Mouse (Mus musculus): ENCODE measurements around the gene P2rx7. TPM values are rescaled to one million over a fixed set of nuclear protein-coding genes. Genes with fewer than 3 reads are reported as not detected.

P2rx7 gene
- polyA plus RNA-seq, 1 experiment from 2014 or later: 0.30 TPM

DNA sequence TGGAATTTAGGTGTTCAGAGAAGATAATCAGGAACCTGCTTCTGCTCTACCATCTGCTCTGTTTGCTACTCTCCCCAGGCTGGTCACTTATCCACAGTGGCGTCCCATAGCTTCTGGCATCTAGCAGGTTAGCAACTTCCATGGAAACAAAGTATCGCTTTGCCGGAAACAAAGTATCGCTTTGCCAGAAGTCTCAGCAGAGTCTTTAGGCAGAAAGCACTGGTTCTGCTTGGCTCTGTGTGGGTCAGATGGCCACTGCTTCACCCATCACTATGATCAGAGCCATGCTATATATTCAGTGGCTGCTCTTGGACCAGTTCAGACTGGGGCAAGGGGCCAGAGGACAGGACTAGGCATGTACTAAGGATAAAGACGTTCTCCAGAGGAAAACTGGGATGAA is 28.6 kb downstream of the P2rx7 start:
- H3K36me3 ChIP-seq (replicated peaks): no peaks in the 10 kb centered on the region
- no peaks in the 10 kb centered on the region for H3K4me1 ChIP-seq
- no peak overlapping the region for H3K27ac ChIP-seq (replicated peaks)
- no peak for DNase-seq (ENCODE audit: low spot score)
- 86% methylated on average over 5 of the region's 5 CpGs for WGBS
- no peaks in the 10 kb centered on the region for H3K9me3 ChIP-seq
- H3K4me3 ChIP-seq: no peak overlapping the region
- H3K27me3 ChIP-seq (replicated peaks; ENCODE audit: low read depth, poor library complexity, severe bottlenecking): no peaks in the 10 kb centered on the region

DNA sequence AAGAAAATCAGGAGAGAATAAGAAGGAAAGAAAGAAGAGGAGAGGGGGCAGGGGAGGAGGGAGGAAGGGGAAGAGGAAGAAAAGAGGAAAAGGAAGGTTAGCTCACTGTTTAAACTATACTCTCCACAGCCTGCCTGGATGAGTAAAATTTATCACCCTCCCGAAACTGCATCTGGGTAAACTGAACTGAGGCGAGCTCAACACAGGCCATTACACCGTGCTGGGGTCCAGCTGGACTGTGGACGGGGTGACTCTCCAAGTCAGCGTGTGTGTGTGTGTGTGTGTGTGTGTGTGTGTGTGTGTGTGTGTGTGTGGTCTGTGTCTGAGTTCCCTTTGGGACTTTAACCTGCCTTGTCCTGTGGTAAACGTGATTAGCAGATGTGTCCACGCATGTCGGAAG is 32.3 kb downstream of the P2rx7 start:
- Histone ChIP-seq H3K4me1 (no peaks in the 10 kb centered on the region), H3K4me3 (no peak overlapping the region), H3K9me3 (no peaks in the 10 kb centered on the region), H3K27ac (replicated peaks) (no peak overlapping the region), H3K27me3 (replicated peaks; ENCODE audit: low read depth, poor library complexity, severe bottlenecking) (no peaks in the 10 kb centered on the region), H3K36me3 (replicated peaks) (no peaks in the 10 kb centered on the region)
- DNase-seq (ENCODE audit: low spot score): no peak
- 84% methylated on average over 8 of the region's 8 CpGs for WGBS

DNA sequence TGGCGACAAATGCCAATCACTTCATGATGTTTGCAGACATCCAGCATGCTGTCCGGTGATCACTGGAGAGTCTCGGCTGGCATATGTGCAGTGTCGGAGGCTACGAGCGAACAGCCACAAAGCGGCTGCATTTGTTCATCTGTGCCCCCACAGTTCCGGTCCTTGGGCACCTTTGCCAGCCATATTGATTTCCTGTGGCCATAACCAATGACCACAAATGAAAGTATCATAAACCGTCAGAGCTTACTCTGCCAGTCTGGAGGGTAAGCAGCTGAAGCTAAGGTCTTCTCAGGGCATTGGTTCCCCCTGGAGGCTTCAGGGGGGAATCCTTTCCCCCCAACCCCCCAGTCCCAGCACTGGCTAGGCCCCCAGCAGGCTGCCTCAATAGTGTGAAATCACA is 34.3 kb downstream of the P2rx7 start:
- Histone ChIP-seq H3K4me1 (no peaks in the 10 kb centered on the region), H3K36me3 (replicated peaks) (no peaks in the 10 kb centered on the region), H3K4me3 (no peak overlapping the region), H3K9me3 (no peaks in the 10 kb centered on the region), H3K27ac (replicated peaks) (no peak overlapping the region), H3K27me3 (replicated peaks; ENCODE audit: low read depth, poor library complexity, severe bottlenecking) (no peaks in the 10 kb centered on the region)
- no peak for DNase-seq (ENCODE audit: low spot score)
- WGBS: 91% methylated on average over 9 of the region's 9 CpGs

DNA sequence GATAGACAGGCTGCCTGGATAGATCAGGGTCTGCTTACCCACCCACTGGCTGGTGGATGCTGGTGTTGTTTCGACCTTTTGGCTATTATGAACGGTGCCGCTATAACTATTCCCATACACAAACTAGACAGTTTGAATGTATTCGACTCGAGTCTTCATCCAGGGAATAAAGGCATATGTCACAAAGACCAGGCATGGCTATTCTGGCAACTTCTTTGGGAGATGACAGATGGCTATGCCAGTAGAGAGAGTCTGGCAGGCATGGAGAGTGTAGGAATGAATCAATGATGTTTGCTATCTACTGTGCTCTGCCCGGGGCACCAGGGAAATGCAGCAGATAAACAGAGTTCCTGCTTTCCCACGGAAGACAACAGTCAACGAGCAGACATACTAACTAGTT is 36.2 kb downstream of the P2rx7 start:
- no peaks in the 10 kb centered on the region for H3K36me3 ChIP-seq (replicated peaks)
- no peaks in the 10 kb centered on the region for H3K4me1 ChIP-seq
- no peaks in the 10 kb centered on the region for H3K9me3 ChIP-seq
- 90% methylated on average over 8 of the region's 8 CpGs for WGBS
- H3K27me3 ChIP-seq (replicated peaks; ENCODE audit: low read depth, poor library complexity, severe bottlenecking): no peaks in the 10 kb centered on the region
- no peak overlapping the region for H3K27ac ChIP-seq (replicated peaks)
- no peak overlapping the region for H3K4me3 ChIP-seq
- DNase-seq (ENCODE audit: low spot score): no peak

DNA sequence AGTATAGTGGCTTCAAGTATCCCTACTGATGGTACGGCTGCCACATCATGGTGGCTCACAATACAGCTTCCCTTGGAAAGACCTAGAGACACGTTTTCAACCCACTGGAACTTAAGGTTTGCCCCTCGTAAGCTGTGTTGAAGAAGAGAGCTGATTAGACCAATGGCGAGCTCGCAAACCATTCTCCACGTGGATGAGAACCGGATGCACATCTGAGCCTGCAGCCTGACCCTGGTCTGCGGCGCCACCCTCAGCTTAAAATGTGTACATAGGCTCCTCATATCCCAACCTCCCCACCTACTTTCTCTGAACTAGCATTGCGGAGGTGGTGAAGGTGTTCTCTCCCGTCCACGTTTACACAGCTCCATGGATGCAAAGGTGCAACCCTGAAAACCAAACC is 37.6 kb downstream of the P2rx7 start:
- H3K4me3 ChIP-seq: no peak overlapping the region
- no peaks in the 10 kb centered on the region for H3K27me3 ChIP-seq (replicated peaks; ENCODE audit: low read depth, poor library complexity, severe bottlenecking)
- 84% methylated on average over 12 of the region's 12 CpGs for WGBS
- DNase-seq (ENCODE audit: low spot score): no peak
- no peaks in the 10 kb centered on the region for H3K9me3 ChIP-seq
- H3K4me1 ChIP-seq: no peaks in the 10 kb centered on the region
- no peak overlapping the region for H3K27ac ChIP-seq (replicated peaks)
- no peaks in the 10 kb centered on the region for H3K36me3 ChIP-seq (replicated peaks)

DNA sequence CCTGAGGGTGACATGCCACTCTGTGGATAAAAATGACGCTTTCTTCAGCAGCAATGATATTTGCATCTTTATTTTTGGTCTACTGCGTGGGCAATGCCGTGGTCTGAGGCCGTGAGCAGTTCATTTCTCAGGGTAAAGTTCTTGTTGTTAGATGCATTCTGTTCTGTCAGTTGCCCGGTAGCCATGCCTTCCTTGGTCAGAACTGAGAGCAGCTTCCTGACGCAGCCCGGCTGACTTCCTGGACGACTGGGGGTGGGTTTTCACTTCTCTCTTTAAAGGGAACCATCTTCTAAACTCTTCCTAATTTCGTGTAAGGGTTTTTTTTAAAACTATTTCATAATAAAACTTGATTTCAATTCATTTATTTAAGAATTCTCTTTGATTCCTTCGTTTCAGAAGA is 40.2 kb downstream of the P2rx7 start:
- Histone ChIP-seq H3K36me3 (replicated peaks) (no peaks in the 10 kb centered on the region), H3K4me1 (no peaks in the 10 kb centered on the region), H3K27me3 (replicated peaks; ENCODE audit: low read depth, poor library complexity, severe bottlenecking) (no peaks in the 10 kb centered on the region), H3K9me3 (no peaks in the 10 kb centered on the region), H3K4me3 (no peak overlapping the region), H3K27ac (replicated peaks) (no peak overlapping the region)
- no peak for DNase-seq (ENCODE audit: low spot score)
- WGBS: 83% methylated on average over 10 of the region's 10 CpGs

DNA sequence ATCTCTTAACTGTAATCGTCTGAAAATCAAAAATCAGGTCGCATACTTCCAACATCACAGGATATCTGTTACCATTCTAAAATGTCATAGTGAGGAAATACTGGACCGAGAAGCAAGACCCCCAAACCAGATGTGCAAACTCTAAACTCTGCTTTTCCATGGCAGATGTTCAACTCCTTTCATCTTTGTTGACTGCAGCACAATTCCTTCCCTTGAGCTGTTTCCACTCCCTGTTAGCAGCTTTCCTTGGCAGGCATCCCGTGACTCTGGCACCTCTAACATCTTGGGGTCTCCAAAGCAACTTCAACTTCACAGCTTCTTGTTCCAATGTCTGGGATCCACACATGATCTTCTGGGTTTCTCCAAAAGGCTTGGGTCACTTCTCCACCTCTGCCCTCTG is 43.7 kb downstream of the P2rx7 start:
- Histone ChIP-seq H3K27me3 (replicated peaks; ENCODE audit: low read depth, poor library complexity, severe bottlenecking) (no peaks in the 10 kb centered on the region), H3K36me3 (replicated peaks) (no peaks in the 10 kb centered on the region), H3K27ac (replicated peaks) (no peak overlapping the region), H3K4me3 (no peak overlapping the region), H3K9me3 (no peaks in the 10 kb centered on the region), H3K4me1 (peaks cover under 1% of the 10 kb centered on the region; the same call in 1 of the 2 replicates)
- WGBS: 91% methylated on average over 4 of the region's 4 CpGs
- DNase-seq (ENCODE audit: low spot score): no peak

DNA sequence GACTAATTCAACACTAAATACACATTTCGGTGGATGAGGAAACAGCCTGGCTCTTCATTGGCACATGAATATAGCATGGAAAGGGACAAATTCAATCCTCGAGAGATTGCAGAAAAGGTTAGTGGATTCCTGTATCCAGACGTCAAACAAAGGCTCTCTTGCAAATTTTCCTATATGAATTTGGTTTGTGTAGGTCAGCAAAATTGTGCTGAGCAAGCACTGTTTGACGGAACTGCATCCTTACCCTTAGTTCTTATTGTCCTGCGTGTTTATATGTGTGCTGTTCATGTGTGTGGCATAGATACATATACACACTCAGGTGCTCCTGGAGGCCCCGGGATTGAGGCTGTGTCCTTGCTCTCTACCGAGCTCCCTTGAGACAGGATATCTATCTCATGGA is 45.4 kb downstream of the P2rx7 start:
- no peak overlapping the region for H3K4me3 ChIP-seq
- peaks cover 11% of the 10 kb centered on the region; the same call in 1 of the 2 replicates for H3K4me1 ChIP-seq
- H3K9me3 ChIP-seq: no peaks in the 10 kb centered on the region
- no peaks in the 10 kb centered on the region for H3K27me3 ChIP-seq (replicated peaks; ENCODE audit: low read depth, poor library complexity, severe bottlenecking)
- no peak overlapping the region for H3K27ac ChIP-seq (replicated peaks)
- DNase-seq (ENCODE audit: low spot score): no peak
- 90% methylated on average over 7 of the region's 7 CpGs for WGBS
- H3K36me3 ChIP-seq (replicated peaks): no peaks in the 10 kb centered on the region

DNA sequence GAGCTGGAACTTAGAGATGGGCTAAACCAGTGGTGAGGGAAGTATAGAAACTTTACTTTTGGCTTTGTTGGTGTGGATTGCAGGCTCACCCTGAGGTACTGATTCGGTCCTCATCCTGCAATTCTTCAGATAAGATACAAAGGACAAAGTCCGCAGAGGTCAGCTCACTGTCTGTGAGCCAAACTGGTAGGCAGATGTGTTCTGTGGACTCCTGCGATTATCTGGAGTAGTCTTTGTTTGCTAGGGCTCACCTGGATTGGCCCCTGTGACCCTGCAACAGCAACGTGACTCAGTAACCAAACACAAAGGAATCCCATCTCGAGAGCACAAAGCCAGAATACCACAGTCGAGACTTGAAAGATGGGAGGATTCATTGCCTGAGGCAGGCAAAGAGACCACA is 46.8 kb downstream of the P2rx7 start:
- Histone ChIP-seq H3K4me1 (peaks cover 11% of the 10 kb centered on the region; the same call in 1 of the 2 replicates), H3K27ac (replicated peaks) (no peak overlapping the region), H3K36me3 (replicated peaks) (no peaks in the 10 kb centered on the region), H3K9me3 (no peaks in the 10 kb centered on the region), H3K4me3 (no peak overlapping the region), H3K27me3 (replicated peaks; ENCODE audit: low read depth, poor library complexity, severe bottlenecking) (no peaks in the 10 kb centered on the region)
- DNase-seq (ENCODE audit: low spot score): no peak
- 41% methylated on average over 6 of the region's 6 CpGs for WGBS

DNA sequence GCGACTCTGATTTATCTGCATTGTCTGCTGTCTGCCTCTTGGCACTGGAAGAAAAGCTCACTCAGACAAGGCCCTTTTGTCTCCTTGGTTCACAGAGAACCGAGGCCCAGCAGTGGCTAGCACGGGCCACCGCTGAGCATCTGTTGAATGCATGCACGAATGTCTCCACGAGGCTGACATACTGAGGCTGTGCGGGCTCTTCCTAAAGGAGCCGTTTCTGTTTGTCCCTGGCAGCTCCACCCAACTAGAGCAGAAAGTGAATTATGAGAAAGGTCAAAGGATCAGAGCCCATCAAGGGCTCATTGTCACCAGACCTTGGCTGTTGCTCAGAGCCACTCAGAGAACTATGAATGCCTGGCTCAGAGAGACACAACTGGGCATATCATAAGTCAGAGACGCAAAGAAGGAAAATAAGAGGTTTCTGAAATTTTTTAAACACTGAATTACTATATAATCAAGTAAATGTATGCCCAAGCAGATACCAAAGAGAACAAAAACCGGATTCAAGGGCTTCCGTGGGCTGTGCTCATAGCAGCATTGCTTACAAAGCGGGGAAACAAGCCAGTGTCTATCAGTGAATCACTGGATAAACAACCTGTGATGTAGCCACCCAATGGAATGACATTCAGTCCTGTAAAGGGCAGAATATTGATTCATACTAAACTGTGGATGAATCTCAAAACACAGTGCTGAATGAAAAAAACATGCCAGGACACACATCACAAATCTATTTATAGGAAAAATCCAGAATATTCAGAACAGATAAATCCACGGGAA is 49.9 kb downstream of the P2rx7 start:
- Histone ChIP-seq H3K4me1 (peaks cover 11% of the 10 kb centered on the region; the same call in 1 of the 2 replicates), H3K27me3 (replicated peaks; ENCODE audit: low read depth, poor library complexity, severe bottlenecking) (no peaks in the 10 kb centered on the region), H3K4me3 (no peak overlapping the region), H3K36me3 (replicated peaks) (no peaks in the 10 kb centered on the region), H3K9me3 (no peaks in the 10 kb centered on the region), H3K27ac (replicated peaks) (peak overlapping the region; percentile 73)
- peak; percentile 51 for DNase-seq (ENCODE audit: low spot score)
- WGBS: 34% methylated on average over 13 of the region's 13 CpGs

DNA sequence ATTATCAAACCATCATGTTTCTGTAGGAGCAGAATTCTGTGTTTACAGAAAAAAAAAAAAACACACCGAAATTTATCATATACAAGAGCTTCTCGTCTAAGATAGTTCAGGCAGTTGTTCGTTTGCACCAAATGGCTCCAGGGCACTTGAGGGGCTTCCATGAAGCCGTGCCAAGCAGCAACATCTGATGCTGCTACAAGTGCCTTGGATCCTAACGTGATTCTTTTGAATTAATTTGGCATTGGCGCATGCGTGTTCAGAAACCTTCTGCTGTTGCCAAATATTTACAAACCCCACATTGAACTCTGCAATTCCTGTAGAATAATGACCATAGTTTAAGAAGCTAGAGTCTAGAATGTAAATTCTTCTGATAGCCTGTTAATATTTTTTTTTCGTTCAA is 51.8 kb downstream of the P2rx7 start:
- Histone ChIP-seq H3K27ac (replicated peaks) (no peak overlapping the region), H3K9me3 (no peaks in the 10 kb centered on the region), H3K36me3 (replicated peaks) (no peaks in the 10 kb centered on the region), H3K27me3 (replicated peaks; ENCODE audit: low read depth, poor library complexity, severe bottlenecking) (no peaks in the 10 kb centered on the region), H3K4me3 (no peak overlapping the region), H3K4me1 (peaks cover 11% of the 10 kb centered on the region; the same call in 1 of the 2 replicates)
- 81% methylated on average over 8 of the region's 8 CpGs for WGBS
- DNase-seq (ENCODE audit: low spot score): no peak

DNA sequence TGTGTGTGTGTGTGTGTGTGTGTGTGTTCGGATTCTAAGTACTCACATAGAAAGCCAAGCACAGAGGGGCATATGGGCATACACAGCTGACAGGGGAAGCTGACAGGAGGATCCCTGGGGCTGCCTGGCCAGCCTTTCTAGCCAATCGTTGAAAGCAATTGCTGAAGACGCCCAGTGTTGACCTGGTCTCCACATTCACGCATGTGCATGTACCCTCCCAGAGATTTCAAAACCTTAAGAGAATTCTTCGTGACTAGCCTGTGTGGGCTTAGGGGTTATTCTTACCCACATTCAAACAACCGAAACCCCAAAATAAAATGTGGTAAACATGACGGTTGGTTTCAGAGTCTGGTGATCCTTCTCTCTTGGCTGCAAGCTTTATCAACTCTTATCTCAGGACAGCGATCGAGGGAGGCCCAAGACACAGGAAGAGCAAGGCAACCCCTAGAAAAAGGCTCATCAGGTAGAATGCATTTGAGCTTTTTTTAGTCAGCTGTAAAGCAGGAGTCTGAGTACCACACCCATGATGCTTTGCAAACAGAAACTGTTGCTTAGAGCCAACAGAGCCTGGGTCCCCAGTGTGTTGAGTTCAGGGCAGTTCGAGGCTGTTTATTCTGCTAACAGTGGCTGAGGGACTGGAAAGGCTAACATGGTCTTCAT is 54.5 kb downstream of the P2rx7 start:
- no peaks in the 10 kb centered on the region for H3K27me3 ChIP-seq (replicated peaks; ENCODE audit: low read depth, poor library complexity, severe bottlenecking)
- 87% methylated on average over 10 of the region's 10 CpGs for WGBS
- H3K4me3 ChIP-seq: no peak overlapping the region
- H3K36me3 ChIP-seq (replicated peaks): no peaks in the 10 kb centered on the region
- no peak overlapping the region for H3K27ac ChIP-seq (replicated peaks)
- DNase-seq (ENCODE audit: low spot score): no peak
- no peaks in the 10 kb centered on the region for H3K9me3 ChIP-seq
- H3K4me1 ChIP-seq: peaks cover 6% of the 10 kb centered on the region; the same call in 1 of the 2 replicates

DNA sequence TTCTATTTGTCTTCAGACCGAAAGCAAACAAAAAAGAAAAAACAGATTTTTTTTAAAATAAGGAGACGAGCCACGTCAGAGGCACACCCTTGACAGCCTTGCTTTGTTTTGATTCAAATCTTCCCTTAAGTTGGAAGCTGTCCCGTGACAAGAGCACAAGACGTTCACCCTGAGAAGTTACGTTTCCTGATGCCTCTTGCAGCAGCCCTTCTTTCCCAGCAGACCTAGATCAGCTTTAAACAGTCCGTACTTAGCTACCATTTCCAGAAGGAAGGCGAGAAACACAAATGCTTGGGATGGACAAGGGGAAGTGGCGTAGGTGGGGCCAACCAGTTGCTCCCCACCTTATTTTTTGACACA is 55.0 kb downstream of the P2rx7 start:
- Histone ChIP-seq H3K27ac (replicated peaks) (no peak overlapping the region), H3K9me3 (no peaks in the 10 kb centered on the region), H3K4me3 (no peak overlapping the region), H3K36me3 (replicated peaks) (no peaks in the 10 kb centered on the region), H3K27me3 (replicated peaks; ENCODE audit: low read depth, poor library complexity, severe bottlenecking) (no peaks in the 10 kb centered on the region), H3K4me1 (peaks cover under 1% of the 10 kb centered on the region; the same call in 1 of the 2 replicates)
- WGBS: 84% methylated on average over 9 of the region's 9 CpGs
- DNase-seq (ENCODE audit: low spot score): no peak
